Mouse (Mus musculus) lung, postnatal 0 days (tissue): ENCODE data around the gene Hand1.

Experiments used
- CTCF ChIP-seq: IDR thresholded peaks from 2 replicates; pipeline ENCODE4 v1.5.1; 2016; ENCODE audit warnings: antibody characterized with exemption, mild to moderate bottlenecking
- EP300 ChIP-seq: IDR thresholded peaks from 2 replicates; pipeline ENCODE4 v1.6.1; 2016; ENCODE audit warnings: antibody characterized with exemption, mild to moderate bottlenecking, control low read depth

DNA sequence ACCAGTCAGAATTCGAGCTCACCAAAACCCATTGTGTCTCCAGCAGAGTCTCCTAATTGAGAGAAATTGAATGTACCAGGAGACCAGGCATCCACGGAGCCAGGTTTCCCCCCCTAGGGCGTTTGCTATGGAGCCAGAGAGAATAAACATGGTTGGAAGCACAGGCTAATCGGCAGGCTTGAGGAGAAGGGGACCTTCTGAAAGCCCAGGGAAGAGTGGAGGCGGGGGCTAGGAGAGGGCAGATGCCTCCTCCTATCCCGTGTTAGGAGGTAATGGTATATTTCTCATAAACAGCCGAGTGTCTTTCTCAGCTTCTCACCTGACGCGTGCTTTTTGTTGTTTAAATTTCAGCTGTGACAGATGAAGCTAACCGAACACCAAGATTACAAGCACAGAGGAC, 8.4 kb upstream of the Hand1 start:
- TF ChIP-seq CTCF (no peak), EP300 (no peak)
